Mouse (Mus musculus) hindbrain, embryonic 10.5 days (tissue): ENCODE measurements around the gene Xlr5c. TPM values are rescaled to one million over a fixed set of nuclear protein-coding genes. Genes with fewer than 3 reads are reported as not detected.

Experiments used
- polyA plus RNA-seq: library from polyadenylated mRNA; unstranded; fragments of >200 nt; fragmentation: Nextera tagmentation; extraction: Ambion mirVana; gene quantifications from 2 replicates; pipeline ENCODE4 v1.2.1, GENCODE M21; 2016

Gene Xlr5c
- polyA plus RNA-seq, 1 experiment from 2014 or later: not detected

Other genes with a start within 250 kb of the Xlr5c start
- gene Pnma3, start 228.2 kb downstream of the Xlr5c start, polyA plus RNA-seq: 0.25 and 0.51 TPM in 2 replicates
- 1.5 TPM in 1 of 2 replicates, not detected in the other for gene Xlr4a, start 210.5 kb downstream of the Xlr5c start, polyA plus RNA-seq
- gene Xlr3a, start 195.9 kb downstream of the Xlr5c start, polyA plus RNA-seq: 2.1 and 2.7 TPM in 2 replicates
- 0.24 and 0.26 TPM in 2 replicates for gene Gm14685, start 175.9 kb downstream of the Xlr5c start, polyA plus RNA-seq
- gene Xlr5b, start 144.2 kb downstream of the Xlr5c start, polyA plus RNA-seq: not detected in 2 replicates
- not detected in 2 replicates for gene DXBay18, start 143.5 kb downstream of the Xlr5c start, polyA plus RNA-seq
- not detected in 2 replicates for gene Spin2d, start 116.0 kb downstream of the Xlr5c start, polyA plus RNA-seq
- gene Xlr3b, start 100.8 kb downstream of the Xlr5c start, polyA plus RNA-seq: 11.1 and 12.8 TPM in 2 replicates
- 0.45 and 0.68 TPM in 2 replicates for gene Xlr4b, start 78.6 kb downstream of the Xlr5c start, polyA plus RNA-seq
- gene F8a, start 64.7 kb downstream of the Xlr5c start, polyA plus RNA-seq: 14.1 and 19.8 TPM in 2 replicates
- 0.27 TPM in 1 of 2 replicates, not detected in the other for gene Xlr4c, start 49.8 kb downstream of the Xlr5c start, polyA plus RNA-seq
- gene Xlr3c, start 27.6 kb downstream of the Xlr5c start, polyA plus RNA-seq: 0.20 and 0.30 TPM in 2 replicates
- gene Xlr5a, start within 50 bp of the Xlr5c start, polyA plus RNA-seq: not detected in 2 replicates
- not detected in 2 replicates for gene Gm45015, start 43.9 kb upstream of the Xlr5c start, polyA plus RNA-seq
- 12.6 and 13.4 TPM in 2 replicates for gene Zfp275, start 49.6 kb upstream of the Xlr5c start, polyA plus RNA-seq
- gene Gm18336, start 105.8 kb upstream of the Xlr5c start, polyA plus RNA-seq: not detected in 2 replicates
- 0.10 and 0.17 TPM in 2 replicates for gene Zfp92, start 118.1 kb upstream of the Xlr5c start, polyA plus RNA-seq
- 0.16 TPM in 1 of 2 replicates, not detected in the other for gene Trex2, start 142.4 kb upstream of the Xlr5c start, polyA plus RNA-seq
- 79.7 and 81.4 TPM in 2 replicates for gene Haus7, start 166.1 kb upstream of the Xlr5c start, polyA plus RNA-seq
- 17.0 and 24.3 TPM in 2 replicates for gene Bgn, start 190.6 kb upstream of the Xlr5c start, polyA plus RNA-seq
- gene Atp2b3, start 210.1 kb upstream of the Xlr5c start, polyA plus RNA-seq: 0.21 and 0.42 TPM in 2 replicates